ENCODE assay signal across 9 mouse cellular contexts in genomic region chr9:58554908-58555684, GRCm38 (mm10). TPM values are rescaled to one million over a fixed set of nuclear protein-coding genes. Genes with fewer than 3 reads are reported as not detected.
A peak's percentile ranks its signal among the peaks of the same experiment; 100 is the strongest.
DNase-seq lines count a peak whose midpoint lies in the region; ATAC-seq and TF ChIP-seq lines count a peak whose summit lies in the region.
"Had no signal": no experiment of that assay in that cellular context is flagged by ENCODE, and none has a peak within 500 bp of the region (broad histone marks: within the 10 kb centered on the region; RNA-seq: fewer than 3 reads in every experiment).

TSS of gene Cd276 (minus strand) at chr9:58555437.

- H3K4me2 ChIP-seq in intestine, postnatal 0 days (replicated peaks; ENCODE audit: low read depth): peak within 1 kb of the TSS; percentile 100
- H3K4me2 ChIP-seq in limb, embryonic 11.5 days (ENCODE audit: low read depth, severe bottlenecking): peak within 1 kb of the TSS; percentile 86
- H3K4me2 ChIP-seq in midbrain, embryonic 14.5 days (ENCODE audit: low read length): peak within 1 kb of the TSS; percentile 80

- ATAC-seq in intestine, postnatal 0 days: peak; percentile 39
- peak; percentile 82 for ATAC-seq in limb, embryonic 11.5 days (ENCODE audit: insufficient number of reproducible peaks, low FRiP score, low TSS enrichment, low read depth)
- peak; percentile 81 for ATAC-seq in midbrain, embryonic 14.5 days (ENCODE audit: low FRiP score, low TSS enrichment)

- peaks cover 8% of the 10 kb centered on the region for H3K4me1 ChIP-seq in spleen, adult 2 months (ENCODE audit: control insufficient read depth, insufficient read depth, insufficient read length)
- H3K4me1 ChIP-seq in intestine, postnatal 0 days (replicated peaks; ENCODE audit: control insufficient read depth, insufficient read depth, low read length): no peaks in the 10 kb centered on the region
- H3K4me1 ChIP-seq in limb, embryonic 11.5 days (ENCODE audit: control insufficient read depth, insufficient read depth, low read length): peaks cover 3% of the 10 kb centered on the region; the same call in 1 of the 2 replicates
- H3K4me1 ChIP-seq in midbrain, embryonic 14.5 days (ENCODE audit: control insufficient read depth, insufficient read depth, low read length): peaks cover 35% of the 10 kb centered on the region

- TF ChIP-seq CTCF in spleen, adult 2 months (IDR thresholded peaks at IDR 0.05; ENCODE audit: extremely low read depth, insufficient read depth, insufficient read length, insufficient replicate concordance): no peak
- no peak for TF ChIP-seq CTCF in intestine, postnatal 0 days (IDR thresholded peaks at IDR 0.05; ENCODE audit: low read depth)

- peak within 1 kb of the TSS; percentile 93 for H3K9ac ChIP-seq in intestine, postnatal 0 days (ENCODE audit: low read depth, low read length)
- peak within 1 kb of the TSS; percentile 96 for H3K9ac ChIP-seq in limb, embryonic 11.5 days (ENCODE audit: low read length)
- peak within 1 kb of the TSS; percentile 98 for H3K9ac ChIP-seq in midbrain, embryonic 14.5 days (replicated peaks; ENCODE audit: low read length)

- no peak for DNase-seq in spleen, adult 2 months (ENCODE audit: low read depth in 1 of 2, low spot score in 2 of 2)
- no peak for DNase-seq in spleen, postnatal 36 days (ENCODE audit: low spot score in 2 of 2)
- peak; percentile 85 for DNase-seq in embryo, embryonic 11 days
- peak; percentile 62 to 79 for DNase-seq in gastrocnemius, postnatal 4 days (ENCODE audit: low spot score in 2 of 2)
- peak; percentile 86 for DNase-seq in limb, embryonic 11.5 days (ENCODE audit: low spot score)
- peak; percentile 90 for DNase-seq in midbrain, embryonic 14.5 days
- peak; percentile 45 for DNase-seq in testis, postnatal 14 days (ENCODE audit: low spot score)

- no peak for TF ChIP-seq POLR2A in spleen, adult 2 months (IDR thresholded peaks at IDR 0.05; ENCODE audit: low read depth, low read length)

- H3K9me3 ChIP-seq in intestine, postnatal 0 days (ENCODE audit: control insufficient read depth): no peaks in the 10 kb centered on the region
- H3K9me3 ChIP-seq in limb, embryonic 11.5 days (ENCODE audit: control insufficient read depth, low read length): no peaks in the 10 kb centered on the region
- no peaks in the 10 kb centered on the region for H3K9me3 ChIP-seq in midbrain, embryonic 14.5 days (ENCODE audit: control insufficient read depth, low read length)
- H3K9me3 ChIP-seq: G1E had no signal

- WGBS in spleen, adult 2 months: 1% methylated on average over 67 of the region's 68 CpGs
- WGBS in intestine, postnatal 0 days: under 1% methylated on average over 56 of the region's 68 CpGs
- WGBS in limb, embryonic 11.5 days: under 1% methylated on average over 50 of the region's 68 CpGs
- WGBS in midbrain, embryonic 14.5 days: under 1% methylated on average over 63 of the region's 68 CpGs

- peak within 1 kb of the TSS; percentile 48; the same call in 1 of the 2 replicates for H3K4me3 ChIP-seq in spleen, adult 2 months (ENCODE audit: extremely low read depth, insufficient read depth, insufficient read length)
- peak within 1 kb of the TSS; percentile 87 for H3K4me3 ChIP-seq in intestine, postnatal 0 days (ENCODE audit: low read depth, low read length)
- peak within 1 kb of the TSS; percentile 79 for H3K4me3 ChIP-seq in limb, embryonic 11.5 days (ENCODE audit: low read depth, low read length)
- peak within 1 kb of the TSS; percentile 85 for H3K4me3 ChIP-seq in midbrain, embryonic 14.5 days (replicated peaks; ENCODE audit: low read depth, low read length)

- no peak within 1 kb of the TSS; the same call in 1 of the 2 replicates for H3K27ac ChIP-seq in spleen, adult 2 months (ENCODE audit: insufficient read depth, low read length)
- H3K27ac ChIP-seq in intestine, postnatal 0 days (ENCODE audit: low read depth, low read length): peak within 1 kb of the TSS; percentile 79
- peak within 1 kb of the TSS; percentile 90 for H3K27ac ChIP-seq in limb, embryonic 11.5 days (replicated peaks; ENCODE audit: low read depth, low read length)
- peak within 1 kb of the TSS; percentile 99 for H3K27ac ChIP-seq in midbrain, embryonic 14.5 days (replicated peaks; ENCODE audit: low read depth, low read length)

- no peaks in the 10 kb centered on the region for H3K36me3 ChIP-seq in spleen, adult 2 months (ENCODE audit: control insufficient read depth, insufficient read depth, low read length)
- no peaks in the 10 kb centered on the region for H3K36me3 ChIP-seq in intestine, postnatal 0 days (ENCODE audit: control insufficient read depth, insufficient read depth)
- H3K36me3 ChIP-seq in limb, embryonic 11.5 days (ENCODE audit: control insufficient read depth, insufficient read depth, low read length): no peaks in the 10 kb centered on the region
- H3K36me3 ChIP-seq in midbrain, embryonic 14.5 days (ENCODE audit: control insufficient read depth, insufficient read depth, low read length): no peaks in the 10 kb centered on the region
- H3K36me3 ChIP-seq: G1E had no signal

- H3K27me3 ChIP-seq in spleen, adult 2 months (ENCODE audit: control insufficient read depth, insufficient read depth, low read length): peaks cover 13% of the 10 kb centered on the region
- H3K27me3 ChIP-seq in intestine, postnatal 0 days (replicated peaks; ENCODE audit: control insufficient read depth, insufficient read depth, low read length): no peaks in the 10 kb centered on the region
- H3K27me3 ChIP-seq in limb, embryonic 11.5 days (ENCODE audit: control insufficient read depth, insufficient read depth, low read length): no peaks in the 10 kb centered on the region
- no peaks in the 10 kb centered on the region for H3K27me3 ChIP-seq in midbrain, embryonic 14.5 days (ENCODE audit: control insufficient read depth, insufficient read depth, low read length)

RNA-seq across cellular contexts. Expression of gene Cd276, which starts in this region (rescaled TPM):
- 2.4 and 3.1 TPM in 2 replicates for polyA plus RNA-seq in spleen, adult 2 months (2012; rRNA removed)
- total RNA-seq in gastrocnemius, postnatal 4 days (2021): 10 to 100 TPM; 37.8 to 40.3 TPM
- polyA plus RNA-seq in intestine, postnatal 0 days (2015; fragmentation: Nextera tagmentation; extraction: Ambion mirVana): 5.6 and 6.2 TPM in 2 replicates
- 56.9 and 59.5 TPM in 2 replicates for polyA plus RNA-seq in limb, embryonic 11.5 days (2014; fragmentation: Nextera tagmentation; extraction: Ambion mirVana)
- polyA plus RNA-seq in midbrain, embryonic 14.5 days (2014; fragmentation: Nextera tagmentation; extraction: Ambion mirVana): 33.2 and 38.1 TPM in 2 replicates

Comparison
In these comparisons a context has a peak if more than half of its experiments do, and no peak if none do; other contexts are left out.
1. DNase-seq: peak in embryo, embryonic 11 days (single experiment), gastrocnemius, postnatal 4 days (2 of 2), limb, embryonic 11.5 days (single experiment), midbrain, embryonic 14.5 days (single experiment) and testis, postnatal 14 days (single experiment); none in spleen, adult 2 months (0 of 2) and spleen, postnatal 36 days (0 of 2).
2. Peak in every context shown above with its lines, with median percentiles within 50 percentile points of each other: H3K4me3 ChIP-seq, ATAC-seq, H3K4me2 ChIP-seq and H3K9ac ChIP-seq.